Mouse (Mus musculus) stomach, embryonic 14.5 days (tissue): ENCODE measurements around the gene Fam187b. TPM values are rescaled to one million over a fixed set of nuclear protein-coding genes. Genes with fewer than 3 reads are reported as not detected.
A peak's percentile ranks its signal among the peaks of the same experiment; 100 is the strongest.

Experiments used
- ATAC-seq: fragments of 200-750 bp; cut with Nextera tagmentation; 2 replicates; pipeline ENCODE4 v1.8.0; 2017; ENCODE audit warnings: low read depth, moderate TSS enrichment; ENCODE audit not compliant: insufficient number of reproducible peaks, insufficient read depth, low FRiP score
- H3K27ac ChIP-seq: fragments of 300-500 bp; sonication (generic); 2 replicates; pipeline ENCODE4 v1.5.1; 2014; ENCODE audit warnings: mild to moderate bottlenecking, low read length, moderate library complexity, mixed read lengths
- H3K27me3 ChIP-seq: fragments of 300-500 bp; sonication (generic); 2 replicates; pipeline ENCODE4 v1.6.1; 2014; ENCODE audit warnings: low read length, control low read depth, mixed read lengths; ENCODE audit not compliant: control insufficient read depth, insufficient read depth
- H3K36me3 ChIP-seq: fragments of 300-500 bp; sonication (generic); 2 replicates; pipeline ENCODE4 v1.6.1; 2014; ENCODE audit warnings: mild to moderate bottlenecking, control low read depth, low read length, moderate library complexity, mixed read lengths; ENCODE audit not compliant: control insufficient read depth, insufficient read depth
- H3K4me1 ChIP-seq: fragments of 300-500 bp; sonication (generic); 2 replicates; pipeline ENCODE4 v1.6.1; 2014; ENCODE audit warnings: low read length, control low read depth, mixed read lengths; ENCODE audit not compliant: control insufficient read depth, insufficient read depth
- H3K4me2 ChIP-seq: fragments of 300-500 bp; sonication (generic); replicated peaks from 2 replicates; pipeline ENCODE4 v1.6.1; 2014; ENCODE audit warnings: low read depth, low read length, control low read depth
- H3K4me3 ChIP-seq: fragments of 300-500 bp; sonication (generic); 2 replicates; pipeline ENCODE4 v1.5.1; 2014; ENCODE audit warnings: low read depth, low read length, control low read depth
- H3K9ac ChIP-seq: fragments of 300-500 bp; sonication (generic); replicated peaks from 2 replicates; pipeline ENCODE4 v1.6.1; 2014; ENCODE audit warnings: low read depth, mild to moderate bottlenecking, control low read depth, low read length, moderate library complexity, mixed read lengths
- H3K9me3 ChIP-seq: fragments of 300-500 bp; sonication (generic); 2 replicates; pipeline ENCODE4 v1.6.1; 2016; ENCODE audit warnings: low read depth, low read length, control low read depth; ENCODE audit not compliant: control insufficient read depth
- WGBS: fragments of 180-500 bp; shearing (Covaris S2); extraction: QIAGEN DNeasy Blood & Tissue Kit; methylation state at CpG from one replicate; pipeline ENCODE4 v1.1.7; 2014; 5-methylcytosine and 5-hydroxymethylcytosine counted together
- polyA plus RNA-seq: library from polyadenylated mRNA; unstranded; fragments of >200 nt; fragmentation: Nextera tagmentation; extraction: Ambion mirVana; gene quantifications from 2 replicates; pipeline ENCODE4 v1.2.1, GENCODE M21; 2014

Gene Fam187b
- polyA plus RNA-seq, 1 experiment from 2014 or later, result 6.4 TPM

GRCm38 (mm10) chr7:30985357-30985756, 11.8 kb downstream of the Fam187b start:
- Histone ChIP-seq H3K4me3 (no peak overlapping the region), H3K4me2 (no peak overlapping the region), H3K4me1 (no peaks in the 10 kb centered on the region), H3K27ac (no peak overlapping the region), H3K9me3 (no peaks in the 10 kb centered on the region), H3K36me3 (no peaks in the 10 kb centered on the region), H3K27me3 (no peaks in the 10 kb centered on the region), H3K9ac (no peak overlapping the region)
- no peak for ATAC-seq
- WGBS, result 86% methylated on average over 9 of the region's 9 CpGs

DNA sequence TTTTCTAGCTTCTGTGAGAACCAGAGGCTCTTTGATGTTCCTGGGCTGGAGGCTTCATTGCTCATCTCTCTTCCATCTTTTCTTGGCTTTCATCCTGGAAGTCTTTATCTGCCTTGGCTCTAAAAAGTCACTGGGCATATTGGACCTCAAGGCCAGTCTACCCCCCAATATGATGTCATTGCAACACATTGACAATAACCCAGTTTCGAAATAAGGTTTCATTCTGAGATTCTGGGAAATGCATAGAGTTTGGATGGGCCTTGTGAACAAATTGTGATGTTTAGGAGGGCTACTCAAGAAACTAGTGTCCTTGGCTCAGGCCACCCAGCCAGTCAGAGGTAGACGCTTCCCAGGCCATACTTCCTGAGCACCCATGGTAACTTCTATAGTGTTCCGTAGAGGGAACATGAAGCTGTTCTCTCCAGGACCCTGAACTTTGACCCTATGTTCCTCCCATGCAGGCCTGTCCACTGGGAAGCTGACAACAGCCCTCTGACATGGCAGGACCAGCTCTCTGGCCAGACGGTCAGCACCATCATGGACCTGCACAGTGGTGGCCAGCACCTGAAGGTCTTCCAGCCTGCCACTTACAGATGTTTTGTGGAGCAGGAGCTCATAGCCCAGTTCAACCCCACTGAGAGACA, 15.1 kb downstream of the Fam187b start:
- 82% methylated on average over 4 of the region's 4 CpGs for WGBS
- Histone ChIP-seq H3K27ac (no peak overlapping the region), H3K4me2 (no peak overlapping the region), H3K4me1 (no peaks in the 10 kb centered on the region), H3K9me3 (no peaks in the 10 kb centered on the region), H3K4me3 (no peak overlapping the region), H3K27me3 (no peaks in the 10 kb centered on the region), H3K9ac (no peak overlapping the region), H3K36me3 (no peaks in the 10 kb centered on the region)
- ATAC-seq, result no peak

- no peak for ATAC-seq
- H3K4me3 ChIP-seq, result no peak overlapping the region
- H3K36me3 ChIP-seq, result no peaks in the 10 kb centered on the region
- no peaks in the 10 kb centered on the region for H3K27me3 ChIP-seq
- no peak overlapping the region for H3K27ac ChIP-seq
- WGBS, result 70% methylated on average over 5 of the region's 5 CpGs
- no peaks in the 10 kb centered on the region for H3K9me3 ChIP-seq
- H3K4me1 ChIP-seq, result no peaks in the 10 kb centered on the region
- H3K9ac ChIP-seq, result no peak overlapping the region
- no peak overlapping the region for H3K4me2 ChIP-seq
These were observed 18.6 kb downstream of the Fam187b start for GRCm38 (mm10) chr7:30992148-30992547.

GRCm38 (mm10) chr7:30993986-30994385, 20.4 kb downstream of the Fam187b start:
- Histone ChIP-seq H3K4me1 (no peaks in the 10 kb centered on the region), H3K4me2 (no peak overlapping the region), H3K9ac (no peak overlapping the region), H3K36me3 (no peaks in the 10 kb centered on the region), H3K27me3 (no peaks in the 10 kb centered on the region), H3K4me3 (no peak overlapping the region), H3K27ac (no peak overlapping the region), H3K9me3 (no peaks in the 10 kb centered on the region)
- ATAC-seq, result no peak
- WGBS, result 85% methylated on average over 5 of the region's 5 CpGs

DNA sequence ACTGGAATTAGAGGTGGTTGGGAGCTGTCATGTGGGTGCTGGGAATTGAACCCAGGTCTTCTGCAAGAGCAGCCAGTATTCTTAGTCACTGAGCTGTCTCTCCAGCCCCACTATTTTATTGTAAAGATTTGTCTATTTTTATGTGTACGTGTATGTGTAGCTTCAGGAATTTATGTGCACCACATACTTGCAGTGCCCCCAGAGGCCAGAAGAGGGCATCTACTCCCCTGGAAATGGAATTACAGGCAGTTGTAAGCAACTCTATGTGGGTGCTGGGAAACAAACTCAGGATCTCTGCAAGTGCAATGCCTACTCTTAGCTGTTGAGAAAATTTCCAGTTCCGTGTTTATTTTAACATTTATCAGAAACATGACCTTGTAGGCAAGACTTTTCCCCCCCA, 22.9 kb downstream of the Fam187b start:
- H3K9ac ChIP-seq, result no peak overlapping the region
- WGBS, result 87% methylated on average over 2 of the region's 2 CpGs
- ATAC-seq, result no peak
- H3K36me3 ChIP-seq, result no peaks in the 10 kb centered on the region
- H3K4me1 ChIP-seq, result peaks cover 11% of the 10 kb centered on the region; the same call in 1 of the 2 replicates
- no peaks in the 10 kb centered on the region for H3K27me3 ChIP-seq
- no peak overlapping the region for H3K4me2 ChIP-seq
- no peak overlapping the region for H3K27ac ChIP-seq
- no peaks in the 10 kb centered on the region for H3K9me3 ChIP-seq
- no peak overlapping the region for H3K4me3 ChIP-seq

DNA sequence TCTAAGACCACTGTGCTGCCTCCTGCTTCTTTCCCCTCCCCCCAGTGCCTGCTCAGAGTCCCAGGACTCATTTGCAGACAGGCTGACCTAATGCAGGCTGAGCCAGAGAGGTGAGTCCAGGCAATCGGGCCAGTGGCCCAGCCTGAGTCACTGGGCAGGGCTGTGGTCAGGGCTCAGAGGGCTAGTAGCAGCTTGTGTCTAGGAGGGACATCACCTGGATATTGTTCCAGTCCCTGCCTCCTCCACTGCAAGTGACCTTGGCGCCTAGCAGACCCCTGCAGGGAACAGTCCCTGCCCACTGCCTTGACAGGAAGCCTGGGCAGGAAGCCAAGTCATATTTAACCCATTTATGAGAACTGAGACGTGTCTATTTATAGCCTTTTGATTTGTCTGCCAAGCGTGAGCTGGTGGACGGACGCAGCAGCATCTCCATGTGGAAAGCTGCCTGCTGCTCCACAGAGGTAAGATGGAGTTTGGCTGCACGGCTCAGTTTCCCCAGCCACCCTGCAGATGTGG, 27.0 kb downstream of the Fam187b start:
- no peak overlapping the region for H3K4me2 ChIP-seq
- WGBS, result 12% methylated on average over 7 of the region's 7 CpGs
- peak; percentile 86; the same call in 1 of the 2 replicates for ATAC-seq

DNA sequence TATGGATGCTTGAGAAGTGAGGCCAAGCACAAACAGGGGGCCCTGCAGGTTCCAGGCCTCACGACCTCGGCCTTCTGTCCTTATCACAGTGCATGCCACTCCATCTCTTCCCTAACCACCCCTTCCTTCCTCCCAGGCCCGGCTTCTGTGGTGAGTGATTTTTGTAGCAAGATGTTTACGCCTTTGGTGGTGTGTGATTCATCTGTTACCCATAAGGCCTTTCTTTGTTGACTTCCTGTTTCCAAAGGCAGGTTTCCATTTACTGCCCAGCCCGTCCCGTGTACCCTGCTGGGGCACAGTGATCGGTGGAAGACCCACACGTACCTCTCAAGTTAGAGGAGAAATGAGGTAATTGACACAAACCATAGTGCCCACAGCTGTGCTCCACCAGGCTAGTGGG, 29.1 kb downstream of the Fam187b start:
- Histone ChIP-seq H3K4me2 (no peak overlapping the region), H3K27ac (no peak overlapping the region), H3K4me3 (no peak overlapping the region), H3K27me3 (no peaks in the 10 kb centered on the region), H3K36me3 (no peaks in the 10 kb centered on the region), H3K4me1 (peaks cover 11% of the 10 kb centered on the region; the same call in 1 of the 2 replicates), H3K9ac (no peak overlapping the region), H3K9me3 (no peaks in the 10 kb centered on the region)
- ATAC-seq, result no peak
- WGBS, result 66% methylated on average over 8 of the region's 8 CpGs

More for the DNA sequence above, 27.0 kb downstream of the Fam187b start:
- Histone ChIP-seq H3K9me3 (no peaks in the 10 kb centered on the region), H3K4me1 (peaks cover 11% of the 10 kb centered on the region; the same call in 1 of the 2 replicates), H3K36me3 (no peaks in the 10 kb centered on the region), H3K4me3 (no peak overlapping the region), H3K9ac (no peak overlapping the region), H3K27me3 (no peaks in the 10 kb centered on the region), H3K27ac (peak overlapping the region; percentile 21; the same call in 1 of the 2 replicates)

DNA sequence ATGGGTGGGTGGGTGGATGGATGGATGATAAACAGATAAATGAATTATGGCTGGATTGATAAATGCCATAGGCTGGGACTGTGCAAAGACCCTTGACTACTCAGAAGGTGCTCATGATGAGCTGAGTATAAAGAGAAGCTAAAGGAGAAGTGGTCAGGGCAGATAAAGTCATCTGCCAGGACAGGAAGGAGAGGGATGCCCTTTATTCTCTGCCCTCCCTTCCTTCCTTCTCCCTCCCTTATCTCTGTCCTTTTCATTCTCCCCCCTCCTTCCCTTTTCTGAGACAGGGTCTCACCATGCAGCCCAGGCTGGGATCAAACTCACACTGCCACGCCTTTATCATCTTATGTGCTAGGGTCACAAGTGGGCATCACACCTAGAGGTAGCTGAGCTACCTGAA, 34.2 kb downstream of the Fam187b start:
- Histone ChIP-seq H3K9ac (no peak overlapping the region), H3K9me3 (no peaks in the 10 kb centered on the region), H3K27me3 (no peaks in the 10 kb centered on the region), H3K4me3 (no peak overlapping the region), H3K36me3 (no peaks in the 10 kb centered on the region), H3K27ac (no peak overlapping the region), H3K4me2 (no peak overlapping the region), H3K4me1 (0 out of 2 replicates have a peak, but pooled peaks cover 2% of the 10 kb centered on the region)
- WGBS, result 76% methylated on average over 1 of the region's 1 CpGs
- ATAC-seq, result no peak

GRCm38 (mm10) chr7:31008175-31008574, 34.6 kb downstream of the Fam187b start:
- Histone ChIP-seq H3K9me3 (no peaks in the 10 kb centered on the region), H3K9ac (no peak overlapping the region), H3K4me3 (no peak overlapping the region), H3K36me3 (no peaks in the 10 kb centered on the region), H3K4me1 (0 out of 2 replicates have a peak, but pooled peaks cover 2% of the 10 kb centered on the region), H3K27me3 (no peaks in the 10 kb centered on the region), H3K4me2 (no peak overlapping the region), H3K27ac (no peak overlapping the region)
- ATAC-seq, result no peak
- WGBS, result 62% methylated on average over 1 of the region's 1 CpGs
